19 mouse cellular contexts compared by ENCODE assay signal in the genomic region with DNA sequence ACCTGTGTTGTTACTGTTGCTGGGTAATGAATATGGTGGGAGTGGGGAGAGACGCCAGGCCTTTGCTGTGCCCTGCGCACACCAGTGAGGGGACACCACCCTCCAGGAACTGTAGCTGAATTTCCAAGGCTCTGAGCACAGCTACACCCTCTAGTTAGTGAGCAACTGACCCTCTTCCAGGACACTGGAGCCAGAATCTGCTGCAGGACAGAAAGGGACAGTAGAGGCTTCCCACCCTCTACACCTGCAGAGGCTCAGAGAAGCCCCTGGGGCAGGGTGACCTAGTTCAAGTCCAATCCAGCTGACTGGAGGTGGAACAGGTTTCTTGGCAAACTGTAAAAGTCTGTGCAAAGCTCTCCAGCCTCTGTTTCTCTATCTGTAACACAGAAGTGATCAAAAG. TPM values are rescaled to one million over a fixed set of nuclear protein-coding genes. Genes with fewer than 3 reads are reported as not detected.
DNase-seq lines count a peak whose midpoint lies in the region; ATAC-seq and TF ChIP-seq lines count a peak whose summit lies in the region.
"Had no signal": no experiment of that assay in that cellular context is flagged by ENCODE, and none has a peak within 500 bp of the region (broad histone marks: within the 10 kb centered on the region; RNA-seq: fewer than 3 reads in every experiment).

No protein-coding gene starts in this region.

- no peaks in the 10 kb centered on the region for H3K9me3 ChIP-seq in erythroblast, embryonic 14.5 days (ENCODE audit: control insufficient read depth, low read length)
- H3K9me3 ChIP-seq in midbrain, embryonic 10.5 days (replicated peaks): no peaks in the 10 kb centered on the region
- no peaks in the 10 kb centered on the region for H3K9me3 ChIP-seq in midbrain, embryonic 16.5 days (replicated peaks; ENCODE audit: control insufficient read depth, low read length, poor library complexity, severe bottlenecking)
- H3K9me3 ChIP-seq in liver, embryonic 14.5 days (ENCODE audit: control insufficient read depth, low read length): no peaks in the 10 kb centered on the region
- H3K9me3 ChIP-seq: forebrain, embryonic 12.5 days; limb, embryonic 12.5 days; megakaryocyte, embryonic 14.5 days had no signal

- no peak for TF ChIP-seq CTCF in liver, embryonic 14.5 days (IDR thresholded peaks at IDR 0.05; ENCODE audit: low read depth)

- DNase-seq in midbrain, embryonic 10.5 days (ENCODE audit: low spot score): no peak
- DNase-seq in liver, embryonic 14.5 days (ENCODE audit: low read depth in 3 of 3, low spot score in 3 of 3): no peak
- DNase-seq in frontal cortex, postnatal 10 days (ENCODE audit: low spot score in 2 of 2): no peak
- DNase-seq in right cerebral cortex, adult 18-20 months: no peak
- DNase-seq: cerebellum, postnatal 10 days; heart, adult 18-20 months; lung, postnatal 10 days; thymus, adult 18-20 months had no signal

- peak overlapping the region; percentile 28; the same call in 1 of the 2 replicates for H3K27ac ChIP-seq in midbrain, embryonic 10.5 days (replicated peaks)
- H3K27ac ChIP-seq in midbrain, embryonic 16.5 days (ENCODE audit: low read length): no peak overlapping the region
- no peak overlapping the region for H3K27ac ChIP-seq in liver, embryonic 14.5 days
- H3K27ac ChIP-seq: forebrain, embryonic 12.5 days; hindbrain, embryonic 14.5 days; layer of hippocampus, adult 2 months; left cerebral cortex, adult 2 months had no signal

- peak overlapping the region; percentile 16 for H3K4me3 ChIP-seq in erythroblast, embryonic 14.5 days (replicated peaks)
- no peak overlapping the region for H3K4me3 ChIP-seq in midbrain, embryonic 10.5 days
- H3K4me3 ChIP-seq in midbrain, embryonic 16.5 days (ENCODE audit: low read depth, low read length): no peak overlapping the region
- H3K4me3 ChIP-seq in liver, embryonic 14.5 days (ENCODE audit: insufficient read depth in 1 of 2, low read depth in 2 of 2, low read length in 2 of 2): peak overlapping the region; percentile 13 to 50
- H3K4me3 ChIP-seq: forebrain, embryonic 12.5 days; layer of hippocampus, adult 2 months; left cerebral cortex, adult 2 months; limb, embryonic 12.5 days had no signal

- H3K4me1 ChIP-seq in erythroblast, embryonic 14.5 days (ENCODE audit: control insufficient read depth): peaks cover 9% of the 10 kb centered on the region
- peaks cover 32% of the 10 kb centered on the region for H3K4me1 ChIP-seq in midbrain, embryonic 10.5 days
- no peaks in the 10 kb centered on the region; the same call in 1 of the 2 replicates for H3K4me1 ChIP-seq in midbrain, embryonic 16.5 days (ENCODE audit: control insufficient read depth, insufficient read depth, low read length)
- H3K4me1 ChIP-seq in liver, embryonic 14.5 days (replicated peaks; ENCODE audit: control insufficient read depth in 2 of 2, insufficient read depth in 2 of 2, low read length in 1 of 2): peaks cover 0 to 6% of the 10 kb centered on the region in 2 experiments; a peak in 2 of 4 replicates

- H3K9ac ChIP-seq in midbrain, embryonic 16.5 days (ENCODE audit: low read depth, low read length): no peak overlapping the region
- no peak overlapping the region for H3K9ac ChIP-seq in liver, embryonic 14.5 days (replicated peaks)
- H3K9ac ChIP-seq: forebrain, embryonic 12.5 days; hindbrain, embryonic 14.5 days; limb, embryonic 12.5 days had no signal

- no peak for ATAC-seq in erythroblast, adult 5-6 weeks (replicated peaks; ENCODE audit: low FRiP score, poor library complexity, severe bottlenecking)
- no peak for ATAC-seq in midbrain, embryonic 16.5 days
- no peak for ATAC-seq in liver, embryonic 14.5 days (ENCODE audit: insufficient read depth)
- ATAC-seq in activated CD4-positive, CD25-positive, alpha-beta regulatory T cell, adult 4 months: no peak

- H3K4me2 ChIP-seq in midbrain, embryonic 16.5 days (ENCODE audit: low read length): no peak overlapping the region
- H3K4me2 ChIP-seq in liver, embryonic 14.5 days (ENCODE audit: low read depth): peak overlapping the region; percentile 42
- H3K4me2 ChIP-seq: forebrain, embryonic 12.5 days; hindbrain, embryonic 14.5 days had no signal

- TF ChIP-seq EP300 in liver, embryonic 14.5 days (IDR thresholded peaks at IDR 0.05; ENCODE audit: low read depth): no peak

- no peaks in the 10 kb centered on the region for H3K27me3 ChIP-seq in erythroblast, embryonic 14.5 days (ENCODE audit: control insufficient read depth)
- H3K27me3 ChIP-seq in midbrain, embryonic 10.5 days (ENCODE audit: low read depth, poor library complexity, severe bottlenecking): peaks cover 33% of the 10 kb centered on the region
- H3K27me3 ChIP-seq in midbrain, embryonic 16.5 days (ENCODE audit: control insufficient read depth, insufficient read depth, low read depth, low read length): no peaks in the 10 kb centered on the region
- no peaks in the 10 kb centered on the region for H3K27me3 ChIP-seq in liver, embryonic 14.5 days (ENCODE audit: control insufficient read depth, insufficient read depth, low read length)

- peaks cover 14% of the 10 kb centered on the region; the same call in 1 of the 2 replicates for H3K36me3 ChIP-seq in erythroblast, embryonic 14.5 days (ENCODE audit: control insufficient read depth)
- H3K36me3 ChIP-seq in midbrain, embryonic 10.5 days: no peaks in the 10 kb centered on the region
- no peaks in the 10 kb centered on the region for H3K36me3 ChIP-seq in midbrain, embryonic 16.5 days (ENCODE audit: control insufficient read depth, insufficient read depth, low read length)
- no peaks in the 10 kb centered on the region; the same call in 1 of the 2 replicates for H3K36me3 ChIP-seq in liver, embryonic 14.5 days (replicated peaks; ENCODE audit: control insufficient read depth, insufficient read depth, low read depth)
- H3K36me3 ChIP-seq: forebrain, embryonic 12.5 days; limb, embryonic 12.5 days had no signal

- 85% methylated on average over 2 of the region's 2 CpGs for WGBS in midbrain, embryonic 10.5 days
- WGBS in midbrain, embryonic 16.5 days: 89% methylated on average over 2 of the region's 2 CpGs
- WGBS in liver, embryonic 14.5 days (ENCODE audit: insufficient replicate concordance): 73% methylated on average over 2 of the region's 2 CpGs

RNA-seq across cellular contexts. Expression of a gene that starts 5.5 kb away (rescaled TPM):
- 0.17 and 0.30 TPM in 2 replicates for polyA plus RNA-seq in erythroblast, embryonic 14.5 days (2012)
- 1.7 TPM in 2 replicates for total RNA-seq in erythroblast, adult 5-6 weeks (2015; ENCODE audit: low replicate concordance)
- 0.70 and 0.94 TPM in 2 replicates for total RNA-seq in erythroblast, adult 5-6 weeks (2017; ENCODE audit: low replicate concordance)
- 0.21 and 0.23 TPM in 2 replicates for polyA plus RNA-seq in midbrain, embryonic 10.5 days (2016; fragmentation: Nextera tagmentation; extraction: Ambion mirVana)
- polyA plus RNA-seq in midbrain, embryonic 16.5 days (2015; fragmentation: Nextera tagmentation; extraction: Ambion mirVana): 0.45 TPM in 2 replicates
- polyA plus RNA-seq in liver, embryonic 14.5 days (2012; rRNA removed): 18.8 and 23.0 TPM in 2 replicates
- polyA plus RNA-seq in liver, embryonic 14.5 days (2014; fragmentation: Nextera tagmentation; extraction: Ambion mirVana): 16.0 and 17.0 TPM in 2 replicates
- polyA plus RNA-seq in activated CD4-positive, CD25-positive, alpha-beta regulatory T cell, adult 4 months (2017; shearing (Covaris generic)): 10 to 100 TPM in 1 of 2 experiments, 1 to 10 TPM in 1; 8.0 to 18.6 TPM

RNA-seq across cellular contexts. Expression of a gene that starts 7.1 kb away (rescaled TPM):
- polyA plus RNA-seq in erythroblast, embryonic 14.5 days (2012): not detected in 2 replicates
- not detected in 2 replicates for total RNA-seq in erythroblast, adult 5-6 weeks (2015; ENCODE audit: low replicate concordance)
- not detected in 2 replicates for total RNA-seq in erythroblast, adult 5-6 weeks (2017; ENCODE audit: low replicate concordance)
- polyA plus RNA-seq in midbrain, embryonic 10.5 days (2016; fragmentation: Nextera tagmentation; extraction: Ambion mirVana): 16.3 and 17.0 TPM in 2 replicates
- polyA plus RNA-seq in midbrain, embryonic 16.5 days (2015; fragmentation: Nextera tagmentation; extraction: Ambion mirVana): 65.7 and 85.9 TPM in 2 replicates
- 0.06 and 0.14 TPM in 2 replicates for polyA plus RNA-seq in liver, embryonic 14.5 days (2012; rRNA removed)
- polyA plus RNA-seq in liver, embryonic 14.5 days (2014; fragmentation: Nextera tagmentation; extraction: Ambion mirVana): not detected in 2 replicates
- not detected for polyA plus RNA-seq in activated CD4-positive, CD25-positive, alpha-beta regulatory T cell, adult 4 months (2017; shearing (Covaris generic))
- total RNA-seq: heart, adult 18-20 months had no signal
- polyA plus RNA-seq: heart, postnatal 0 days had no signal

RNA-seq across cellular contexts. Expression of a gene that starts 44.7 kb away (rescaled TPM):
- polyA plus RNA-seq in erythroblast, embryonic 14.5 days (2012): 0.28 and 0.34 TPM in 2 replicates
- 2.7 TPM in 1 of 2 replicates, not detected in the other for total RNA-seq in erythroblast, adult 5-6 weeks (2015; ENCODE audit: low replicate concordance)
- total RNA-seq in erythroblast, adult 5-6 weeks (2017; ENCODE audit: low replicate concordance): 1.3 and 1.8 TPM in 2 replicates
- polyA plus RNA-seq in midbrain, embryonic 10.5 days (2016; fragmentation: Nextera tagmentation; extraction: Ambion mirVana): 10.9 and 11.4 TPM in 2 replicates
- polyA plus RNA-seq in midbrain, embryonic 16.5 days (2015; fragmentation: Nextera tagmentation; extraction: Ambion mirVana): 13.9 and 15.0 TPM in 2 replicates
- 6.0 and 6.4 TPM in 2 replicates for polyA plus RNA-seq in liver, embryonic 14.5 days (2012; rRNA removed)
- polyA plus RNA-seq in liver, embryonic 14.5 days (2014; fragmentation: Nextera tagmentation; extraction: Ambion mirVana): 8.1 and 9.6 TPM in 2 replicates
- 1 to 10 TPM; 4.2 to 6.4 TPM for polyA plus RNA-seq in activated CD4-positive, CD25-positive, alpha-beta regulatory T cell, adult 4 months (2017; shearing (Covaris generic))

Comparison
In these comparisons a context has a peak if more than half of its experiments do, and no peak if none do; other contexts are left out.
1. H3K4me3 ChIP-seq: peak in erythroblast, embryonic 14.5 days (single experiment) and liver, embryonic 14.5 days (2 of 2); none in midbrain, embryonic 10.5 days (single experiment) and midbrain, embryonic 16.5 days (single experiment).
2. RNA of a gene that starts 7.1 kb away (polyA plus RNA-seq): 65.7 to 85.9 TPM in midbrain, embryonic 16.5 days and 16.3 to 17.0 TPM in midbrain, embryonic 10.5 days; 0.06 to 0.14 TPM in liver, embryonic 14.5 days, not detected in erythroblast, embryonic 14.5 days and not detected in activated CD4-positive, CD25-positive, alpha-beta regulatory T cell, adult 4 months; every median in the first group is over 10 times any median in the second.